Mouse (Mus musculus): ENCODE results near the gene Pde4dip. TPM values are rescaled to one million over a fixed set of nuclear protein-coding genes. Genes with fewer than 3 reads are reported as not detected.

Gene Pde4dip
- polyA plus RNA-seq, 1 experiment from 2014 or later, result 18.0 TPM

GRCm38 (mm10) chr3:97818383-97818982 lies 70.0 kb downstream of the Pde4dip start:
- no peaks in the 10 kb centered on the region for H3K9me3 ChIP-seq (replicated peaks; ENCODE audit: low read length)
- WGBS, result 61% methylated on average over 1 of the region's 1 CpGs
- ATAC-seq (replicated peaks; ENCODE audit: low FRiP score, low read depth), result peak; percentile 82
- no peaks in the 10 kb centered on the region for H3K36me3 ChIP-seq (ENCODE audit: insufficient read depth, low read length)
- H3K27me3 ChIP-seq (ENCODE audit: insufficient read depth, low read length), result no peaks in the 10 kb centered on the region
- DNase-seq (ENCODE audit: low spot score), result peak; percentile 22
- H3K4me2 ChIP-seq (ENCODE audit: low read length), result no peak overlapping the region
- TF ChIP-seq CTCF (IDR thresholded peaks at IDR 0.05; ENCODE audit: low read depth), result no peak
- peak overlapping the region; percentile 76 for H3K27ac ChIP-seq
- 0 out of 2 replicates have a peak, but pooled peaks cover 2% of the 10 kb centered on the region for H3K4me1 ChIP-seq (replicated peaks; ENCODE audit: insufficient read depth, low read length)
- no peak overlapping the region for H3K9ac ChIP-seq (ENCODE audit: low read depth, low read length)
- H3K4me3 ChIP-seq (replicated peaks; ENCODE audit: low read depth, low read length), result no peak overlapping the region

DNA sequence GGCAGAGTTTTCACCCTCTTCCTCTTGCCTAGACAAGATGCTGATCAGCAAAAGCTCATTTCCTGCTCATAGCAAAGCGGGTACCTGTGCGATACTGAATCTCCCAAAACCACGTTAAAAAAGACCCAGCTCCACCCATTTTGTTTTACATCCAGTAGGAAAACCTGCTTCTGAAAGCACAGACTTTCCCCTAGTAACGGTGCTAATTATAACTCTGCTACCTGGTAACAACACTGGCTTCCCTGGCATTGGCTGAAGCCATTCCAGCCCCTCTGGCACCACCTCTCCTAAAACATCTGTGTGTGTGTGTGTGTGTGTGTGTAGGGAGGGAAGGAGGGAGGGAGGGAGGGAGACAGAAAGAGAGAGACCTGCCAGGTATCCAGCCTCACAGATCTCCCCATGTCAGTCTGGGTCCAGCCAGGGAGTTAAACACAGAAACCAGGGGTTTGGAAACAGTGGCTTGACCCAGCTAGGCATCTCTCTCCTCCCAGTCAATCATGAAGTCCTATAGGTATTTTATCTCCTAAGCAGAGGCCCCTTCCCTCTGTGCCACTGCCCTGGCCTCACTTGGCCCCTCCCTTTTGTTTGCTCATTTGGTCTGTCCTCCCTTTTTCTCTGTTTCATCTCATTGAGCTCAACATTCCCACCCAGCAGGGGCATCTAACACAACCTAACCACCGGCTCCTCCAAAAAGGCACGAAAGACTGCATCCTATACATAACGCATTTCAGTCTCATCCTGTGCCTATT lies 76.7 kb downstream of the Pde4dip start:
- Histone ChIP-seq H3K9me3 (replicated peaks; ENCODE audit: low read length) (no peaks in the 10 kb centered on the region), H3K4me2 (ENCODE audit: low read length) (no peak overlapping the region), H3K27me3 (ENCODE audit: insufficient read depth, low read length) (no peaks in the 10 kb centered on the region), H3K4me3 (replicated peaks; ENCODE audit: low read depth, low read length) (no peak overlapping the region), H3K36me3 (ENCODE audit: insufficient read depth, low read length) (no peaks in the 10 kb centered on the region), H3K27ac (no peak overlapping the region), H3K4me1 (replicated peaks; ENCODE audit: insufficient read depth, low read length) (no peaks in the 10 kb centered on the region), H3K9ac (ENCODE audit: low read depth, low read length) (no peak overlapping the region)
- DNase-seq (ENCODE audit: low spot score), result peak; percentile 57
- no peak for ATAC-seq (replicated peaks; ENCODE audit: low FRiP score, low read depth)
- WGBS, result 25% methylated on average over 7 of the region's 7 CpGs
- no peak for TF ChIP-seq CTCF (IDR thresholded peaks at IDR 0.05; ENCODE audit: low read depth)

GRCm38 (mm10) chr3:97811158-97811557 lies 77.3 kb downstream of the Pde4dip start:
- no peak for TF ChIP-seq CTCF (IDR thresholded peaks at IDR 0.05; ENCODE audit: low read depth)
- no peak for DNase-seq (ENCODE audit: low spot score)

DNA sequence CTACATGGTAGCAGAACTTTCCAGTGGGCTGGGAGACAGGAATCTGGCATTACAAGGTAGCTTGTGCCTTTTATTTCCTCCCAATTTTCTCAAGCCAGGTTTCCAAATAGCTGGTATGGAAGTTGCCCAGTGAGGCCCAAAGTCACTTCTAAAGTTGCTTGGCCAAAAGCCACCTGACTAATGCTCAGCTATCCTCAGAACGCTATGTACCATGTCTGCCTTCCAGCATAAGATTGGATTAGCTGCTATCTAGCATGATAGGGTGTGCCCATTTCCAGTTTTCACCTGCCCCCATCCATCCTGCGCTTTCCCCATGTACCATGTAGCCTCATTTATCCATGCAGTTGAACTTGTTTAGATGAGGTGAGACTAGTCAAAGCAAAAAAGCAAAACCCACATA lies 78.2 kb downstream of the Pde4dip start:
- Histone ChIP-seq H3K4me2 (ENCODE audit: low read length) (no peak overlapping the region), H3K9ac (ENCODE audit: low read depth, low read length) (no peak overlapping the region), H3K36me3 (ENCODE audit: insufficient read depth, low read length) (no peaks in the 10 kb centered on the region), H3K4me1 (replicated peaks; ENCODE audit: insufficient read depth, low read length) (no peaks in the 10 kb centered on the region), H3K27ac (no peak overlapping the region), H3K9me3 (replicated peaks; ENCODE audit: low read length) (no peaks in the 10 kb centered on the region), H3K27me3 (ENCODE audit: insufficient read depth, low read length) (no peaks in the 10 kb centered on the region), H3K4me3 (replicated peaks; ENCODE audit: low read depth, low read length) (no peak overlapping the region)
- DNase-seq (ENCODE audit: low spot score) (no peak), ATAC-seq (replicated peaks; ENCODE audit: low FRiP score, low read depth) (no peak)
- no peak for TF ChIP-seq CTCF (IDR thresholded peaks at IDR 0.05; ENCODE audit: low read depth)
- WGBS, result 93% methylated on average over 2 of the region's 2 CpGs

More at GRCm38 (mm10) chr3:97811158-97811557, 77.3 kb downstream of the Pde4dip start:
- 24% methylated on average over 6 of the region's 6 CpGs for WGBS
- Histone ChIP-seq H3K27ac (no peak overlapping the region), H3K4me3 (replicated peaks; ENCODE audit: low read depth, low read length) (no peak overlapping the region), H3K4me2 (ENCODE audit: low read length) (no peak overlapping the region), H3K4me1 (replicated peaks; ENCODE audit: insufficient read depth, low read length) (no peaks in the 10 kb centered on the region), H3K27me3 (ENCODE audit: insufficient read depth, low read length) (no peaks in the 10 kb centered on the region), H3K9me3 (replicated peaks; ENCODE audit: low read length) (no peaks in the 10 kb centered on the region), H3K36me3 (ENCODE audit: insufficient read depth, low read length) (no peaks in the 10 kb centered on the region), H3K9ac (ENCODE audit: low read depth, low read length) (no peak overlapping the region)
- no peak for ATAC-seq (replicated peaks; ENCODE audit: low FRiP score, low read depth)

DNA sequence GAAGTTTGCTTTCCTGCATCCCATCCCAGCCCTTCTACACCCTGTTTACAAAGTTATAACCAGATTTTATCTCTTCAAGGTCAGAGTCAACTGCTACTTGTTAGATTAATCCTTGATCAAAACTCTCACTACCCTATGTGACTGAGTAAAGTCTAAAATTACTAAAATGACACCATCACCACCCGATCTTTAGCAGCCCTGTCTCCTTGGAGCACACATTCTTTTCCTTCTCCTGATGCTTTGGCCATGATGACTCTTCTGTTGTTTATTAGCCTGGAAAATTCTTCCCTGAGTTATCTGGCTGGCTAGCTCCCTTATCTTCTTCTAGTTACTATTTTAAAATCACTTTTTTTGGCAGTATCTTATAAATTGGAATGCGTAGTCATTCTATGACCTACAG lies 82.9 kb downstream of the Pde4dip start:
- no peaks in the 10 kb centered on the region for H3K27me3 ChIP-seq (ENCODE audit: insufficient read depth, low read length)
- H3K4me3 ChIP-seq (replicated peaks; ENCODE audit: low read depth, low read length), result no peak overlapping the region
- H3K4me1 ChIP-seq (replicated peaks; ENCODE audit: insufficient read depth, low read length), result no peaks in the 10 kb centered on the region
- H3K27ac ChIP-seq, result no peak overlapping the region
- no peak overlapping the region for H3K4me2 ChIP-seq (ENCODE audit: low read length)
- H3K9ac ChIP-seq (ENCODE audit: low read depth, low read length), result no peak overlapping the region
- H3K36me3 ChIP-seq (ENCODE audit: insufficient read depth, low read length), result no peaks in the 10 kb centered on the region
- TF ChIP-seq CTCF (IDR thresholded peaks at IDR 0.05; ENCODE audit: low read depth), result no peak
- ATAC-seq (replicated peaks; ENCODE audit: low FRiP score, low read depth) (no peak), DNase-seq (ENCODE audit: low spot score) (no peak)
- 83% methylated on average over 2 of the region's 2 CpGs for WGBS
- H3K9me3 ChIP-seq (replicated peaks; ENCODE audit: low read length), result no peaks in the 10 kb centered on the region

DNA sequence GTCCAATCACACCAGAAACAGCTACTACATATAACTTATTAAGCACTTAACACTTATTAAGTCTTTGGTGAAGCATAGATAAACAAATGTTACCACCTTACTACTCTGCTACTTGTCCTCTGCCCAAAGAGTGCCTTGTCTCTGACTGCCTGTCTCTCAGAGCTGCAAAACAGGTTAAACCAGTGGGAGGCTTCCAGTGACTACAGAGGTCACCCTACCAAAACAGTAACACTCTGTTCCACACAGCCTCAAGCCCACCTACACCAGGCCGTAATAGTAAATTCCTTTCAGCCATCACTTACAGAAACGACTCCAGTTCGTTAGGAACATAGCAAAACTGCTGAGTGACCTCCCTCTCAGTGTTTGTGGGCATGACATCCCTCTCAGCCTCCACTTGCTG lies 84.8 kb downstream of the Pde4dip start:
- Histone ChIP-seq H3K9ac (ENCODE audit: low read depth, low read length) (no peak overlapping the region), H3K4me2 (ENCODE audit: low read length) (no peak overlapping the region), H3K36me3 (ENCODE audit: insufficient read depth, low read length) (no peaks in the 10 kb centered on the region), H3K4me3 (replicated peaks; ENCODE audit: low read depth, low read length) (no peak overlapping the region), H3K27ac (peak overlapping the region; percentile 33; the same call in 1 of the 2 replicates), H3K27me3 (ENCODE audit: insufficient read depth, low read length) (no peaks in the 10 kb centered on the region), H3K4me1 (replicated peaks; ENCODE audit: insufficient read depth, low read length) (no peaks in the 10 kb centered on the region), H3K9me3 (replicated peaks; ENCODE audit: low read length) (no peaks in the 10 kb centered on the region)
- ATAC-seq (replicated peaks; ENCODE audit: low FRiP score, low read depth) (no peak; the same call in 1 of the 2 replicates), DNase-seq (ENCODE audit: low spot score) (no peak)
- no peak for TF ChIP-seq CTCF (IDR thresholded peaks at IDR 0.05; ENCODE audit: low read depth)
- WGBS, result 28% methylated on average over 3 of the region's 3 CpGs
